Mouse (Mus musculus): ENCODE measurements around the gene Foxo6. TPM values are rescaled to one million over a fixed set of nuclear protein-coding genes. Genes with fewer than 3 reads are reported as not detected.
A peak's percentile ranks its signal among the peaks of the same experiment; 100 is the strongest.

Gene Foxo6
- polyA plus RNA-seq, 1 experiment from 2014 or later: 0.12 TPM

DNA sequence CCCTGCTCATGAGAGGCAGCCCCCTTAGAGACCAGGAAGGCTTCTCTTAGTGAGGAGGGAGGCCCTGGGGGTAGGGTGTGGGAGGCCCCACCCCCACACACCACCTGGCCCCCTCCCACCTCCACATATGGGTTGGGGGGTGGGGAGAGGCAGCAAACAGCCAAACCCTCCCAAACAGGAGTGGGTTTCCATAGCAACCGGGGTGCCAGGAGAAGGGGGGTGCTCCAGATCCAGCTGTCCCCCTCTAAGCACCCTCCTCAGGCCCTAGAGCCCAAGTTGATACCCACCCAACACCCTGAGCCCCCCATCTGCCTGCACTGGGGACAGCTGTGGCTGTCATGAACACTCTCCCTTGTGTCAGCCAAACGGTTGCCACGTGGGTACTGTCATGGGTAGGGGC is 6.1 kb downstream of the Foxo6 start:
- no peaks in the 10 kb centered on the region for H3K9me3 ChIP-seq (ENCODE audit: control insufficient read depth, low read depth, low read length)
- ATAC-seq (ENCODE audit: insufficient number of reproducible peaks, insufficient read depth, low FRiP score, low read depth): no peak
- no peak overlapping the region for H3K9ac ChIP-seq (replicated peaks; ENCODE audit: low read depth, low read length)
- H3K36me3 ChIP-seq (ENCODE audit: control insufficient read depth, insufficient read depth, low read length): no peaks in the 10 kb centered on the region
- no peak overlapping the region for H3K4me2 ChIP-seq (replicated peaks; ENCODE audit: low read depth, low read length)
- H3K4me3 ChIP-seq (ENCODE audit: low read depth, low read length): no peak overlapping the region
- peaks cover 14% of the 10 kb centered on the region for H3K4me1 ChIP-seq (ENCODE audit: control insufficient read depth, insufficient read depth, low read length)
- H3K27ac ChIP-seq (ENCODE audit: low read length): no peak overlapping the region
- peaks cover 7% of the 10 kb centered on the region for H3K27me3 ChIP-seq (ENCODE audit: control insufficient read depth, insufficient read depth, low read length)
- 64% methylated on average over 3 of the region's 3 CpGs for whole genome bisulfite sequencing

GRCm38 (mm10) chr4:120280432-120280831 is 6.7 kb downstream of the Foxo6 start:
- no peak overlapping the region for H3K4me3 ChIP-seq (ENCODE audit: low read depth, low read length)
- H3K9me3 ChIP-seq (ENCODE audit: control insufficient read depth, low read depth, low read length): no peaks in the 10 kb centered on the region
- no peak overlapping the region for H3K4me2 ChIP-seq (replicated peaks; ENCODE audit: low read depth, low read length)
- H3K4me1 ChIP-seq (ENCODE audit: control insufficient read depth, insufficient read depth, low read length): peaks cover 14% of the 10 kb centered on the region
- no peak for ATAC-seq (ENCODE audit: insufficient number of reproducible peaks, insufficient read depth, low FRiP score, low read depth)
- no peaks in the 10 kb centered on the region for H3K36me3 ChIP-seq (ENCODE audit: control insufficient read depth, insufficient read depth, low read length)
- no peak overlapping the region for H3K9ac ChIP-seq (replicated peaks; ENCODE audit: low read depth, low read length)
- peaks cover 2% of the 10 kb centered on the region for H3K27me3 ChIP-seq (ENCODE audit: control insufficient read depth, insufficient read depth, low read length)
- no peak overlapping the region for H3K27ac ChIP-seq (ENCODE audit: low read length)
- WGBS: 79% methylated on average over 12 of the region's 12 CpGs

DNA sequence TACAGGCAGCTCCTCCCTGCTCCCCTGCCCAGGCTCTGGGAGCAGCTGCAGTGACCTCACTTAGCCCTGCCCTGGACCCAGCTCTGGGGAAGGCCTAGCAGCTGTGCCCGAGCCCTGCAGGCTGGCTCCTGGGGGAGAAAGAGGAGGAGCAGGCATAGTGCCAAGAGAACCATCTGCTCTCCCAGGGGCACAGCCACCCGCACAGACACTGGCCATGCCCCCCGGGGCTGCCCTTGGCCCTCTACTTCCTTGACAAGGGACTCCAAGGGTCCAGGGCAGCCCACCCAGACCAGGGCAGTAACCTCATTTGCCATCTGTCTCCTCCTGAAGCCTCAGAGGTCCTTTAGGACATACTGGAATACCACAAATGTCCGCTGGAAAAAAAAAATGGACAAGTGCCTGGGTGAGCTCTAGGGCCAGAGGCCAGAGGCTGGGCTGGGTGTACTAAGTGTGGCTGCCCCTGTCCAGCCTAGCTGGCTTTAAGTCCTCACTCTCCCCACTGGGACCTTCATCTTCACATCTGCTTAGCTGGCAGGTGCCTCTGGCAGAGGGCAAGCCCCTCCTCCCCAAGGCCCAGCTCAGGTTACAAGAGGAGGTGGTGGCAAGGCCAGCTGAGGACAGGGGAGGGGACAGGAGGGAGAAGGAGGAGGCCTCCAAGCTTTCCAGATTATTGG is 9.8 kb downstream of the Foxo6 start:
- H3K4me1 ChIP-seq (ENCODE audit: control insufficient read depth, insufficient read depth, low read length): peaks cover 3% of the 10 kb centered on the region
- peak; percentile 57 for ATAC-seq (ENCODE audit: insufficient number of reproducible peaks, insufficient read depth, low FRiP score, low read depth)
- no peaks in the 10 kb centered on the region for H3K36me3 ChIP-seq (ENCODE audit: control insufficient read depth, insufficient read depth, low read length)
- no peaks in the 10 kb centered on the region for H3K9me3 ChIP-seq (ENCODE audit: control insufficient read depth, low read depth, low read length)
- 45% methylated on average over 4 of the region's 4 CpGs for WGBS
- H3K27me3 ChIP-seq (ENCODE audit: control insufficient read depth, insufficient read depth, low read length): no peaks in the 10 kb centered on the region
- no peak overlapping the region for H3K4me3 ChIP-seq (ENCODE audit: low read depth, low read length)
- H3K9ac ChIP-seq (replicated peaks; ENCODE audit: low read depth, low read length): no peak overlapping the region
- peak overlapping the region; percentile 10; the same call in 1 of the 2 replicates for H3K27ac ChIP-seq (ENCODE audit: low read length)
- H3K4me2 ChIP-seq (replicated peaks; ENCODE audit: low read depth, low read length): no peak overlapping the region

- no peak for ATAC-seq (ENCODE audit: insufficient number of reproducible peaks, insufficient read depth, low FRiP score, low read depth)
- peaks cover 9% of the 10 kb centered on the region; the same call in 1 of the 2 replicates for H3K27me3 ChIP-seq (ENCODE audit: control insufficient read depth, insufficient read depth, low read length)
- no peak overlapping the region for H3K4me3 ChIP-seq (ENCODE audit: low read depth, low read length)
Measured at GRCm38 (mm10) chr4:120275487-120275886, 11.7 kb downstream of the Foxo6 start.

DNA sequence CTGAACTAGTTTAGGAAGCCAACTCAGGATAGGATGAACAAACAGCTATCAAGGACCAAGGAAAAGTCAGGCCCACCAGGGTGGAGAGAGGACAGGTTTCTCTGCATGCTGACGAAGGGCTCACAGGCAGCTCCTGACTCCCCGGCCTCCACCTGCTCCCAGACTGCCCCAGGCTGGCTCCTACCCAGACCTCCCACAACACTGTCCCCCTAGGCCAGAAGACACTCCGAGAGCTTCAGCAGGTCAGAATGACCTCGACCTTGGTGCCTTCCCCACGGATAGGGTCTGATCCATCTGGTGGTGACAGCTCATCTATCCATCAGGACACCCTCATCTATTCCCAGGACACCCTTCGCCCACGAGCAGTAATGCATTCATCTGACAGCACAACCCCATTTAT is 13.6 kb downstream of the Foxo6 start:
- H3K27me3 ChIP-seq (ENCODE audit: control insufficient read depth, insufficient read depth, low read length): peaks cover 28% of the 10 kb centered on the region
- ATAC-seq (ENCODE audit: insufficient number of reproducible peaks, insufficient read depth, low FRiP score, low read depth): no peak
- H3K4me2 ChIP-seq (replicated peaks; ENCODE audit: low read depth, low read length): no peak overlapping the region
- H3K4me3 ChIP-seq (ENCODE audit: low read depth, low read length): no peak overlapping the region
- no peak overlapping the region for H3K9ac ChIP-seq (replicated peaks; ENCODE audit: low read depth, low read length)
- peaks cover 8% of the 10 kb centered on the region; the same call in 1 of the 2 replicates for H3K4me1 ChIP-seq (ENCODE audit: control insufficient read depth, insufficient read depth, low read length)
- no peaks in the 10 kb centered on the region for H3K9me3 ChIP-seq (ENCODE audit: control insufficient read depth, low read depth, low read length)
- no peaks in the 10 kb centered on the region for H3K36me3 ChIP-seq (ENCODE audit: control insufficient read depth, insufficient read depth, low read length)
- 44% methylated on average over 7 of the region's 7 CpGs for WGBS
- H3K27ac ChIP-seq (ENCODE audit: low read length): no peak overlapping the region

More at GRCm38 (mm10) chr4:120275487-120275886, 11.7 kb downstream of the Foxo6 start:
- Histone ChIP-seq H3K27ac (ENCODE audit: low read length) (no peak overlapping the region), H3K4me2 (replicated peaks; ENCODE audit: low read depth, low read length) (no peak overlapping the region), H3K9ac (replicated peaks; ENCODE audit: low read depth, low read length) (no peak overlapping the region), H3K4me1 (ENCODE audit: control insufficient read depth, insufficient read depth, low read length) (no peaks in the 10 kb centered on the region), H3K9me3 (ENCODE audit: control insufficient read depth, low read depth, low read length) (no peaks in the 10 kb centered on the region), H3K36me3 (ENCODE audit: control insufficient read depth, insufficient read depth, low read length) (no peaks in the 10 kb centered on the region)
- 60% methylated on average over 9 of the region's 9 CpGs for WGBS

- 80% methylated on average over 6 of the region's 6 CpGs for WGBS
- no peak for ATAC-seq (ENCODE audit: insufficient number of reproducible peaks, insufficient read depth, low FRiP score, low read depth)
- Histone ChIP-seq H3K4me3 (ENCODE audit: low read depth, low read length) (no peak overlapping the region), H3K9me3 (ENCODE audit: control insufficient read depth, low read depth, low read length) (no peaks in the 10 kb centered on the region), H3K4me2 (replicated peaks; ENCODE audit: low read depth, low read length) (no peak overlapping the region), H3K36me3 (ENCODE audit: control insufficient read depth, insufficient read depth, low read length) (no peaks in the 10 kb centered on the region), H3K4me1 (ENCODE audit: control insufficient read depth, insufficient read depth, low read length) (peaks cover 18% of the 10 kb centered on the region), H3K27ac (ENCODE audit: low read length) (no peak overlapping the region), H3K27me3 (ENCODE audit: control insufficient read depth, insufficient read depth, low read length) (peaks cover 43% of the 10 kb centered on the region), H3K9ac (replicated peaks; ENCODE audit: low read depth, low read length) (no peak overlapping the region)
Measured at GRCm38 (mm10) chr4:120271886-120272580, 15.1 kb downstream of the Foxo6 start.

- H3K27me3 ChIP-seq (ENCODE audit: control insufficient read depth, insufficient read depth, low read length): peaks cover 48% of the 10 kb centered on the region
- no peak overlapping the region for H3K27ac ChIP-seq (ENCODE audit: low read length)
- no peak overlapping the region for H3K9ac ChIP-seq (replicated peaks; ENCODE audit: low read depth, low read length)
- no peaks in the 10 kb centered on the region for H3K36me3 ChIP-seq (ENCODE audit: control insufficient read depth, insufficient read depth, low read length)
- H3K4me2 ChIP-seq (replicated peaks; ENCODE audit: low read depth, low read length): no peak overlapping the region
- no peak for ATAC-seq (ENCODE audit: insufficient number of reproducible peaks, insufficient read depth, low FRiP score, low read depth)
- no peak overlapping the region for H3K4me3 ChIP-seq (ENCODE audit: low read depth, low read length)
- 66% methylated on average over 8 of the region's 8 CpGs for WGBS
- H3K4me1 ChIP-seq (ENCODE audit: control insufficient read depth, insufficient read depth, low read length): peaks cover 19% of the 10 kb centered on the region
- H3K9me3 ChIP-seq (ENCODE audit: control insufficient read depth, low read depth, low read length): no peaks in the 10 kb centered on the region
Measured at GRCm38 (mm10) chr4:120271208-120271607, 15.9 kb downstream of the Foxo6 start.

- Histone ChIP-seq H3K9me3 (ENCODE audit: control insufficient read depth, low read depth, low read length) (no peaks in the 10 kb centered on the region), H3K4me2 (replicated peaks; ENCODE audit: low read depth, low read length) (no peak overlapping the region), H3K27me3 (ENCODE audit: control insufficient read depth, insufficient read depth, low read length) (peaks cover 48% of the 10 kb centered on the region), H3K4me3 (ENCODE audit: low read depth, low read length) (no peak overlapping the region), H3K4me1 (ENCODE audit: control insufficient read depth, insufficient read depth, low read length) (peaks cover 19% of the 10 kb centered on the region), H3K36me3 (ENCODE audit: control insufficient read depth, insufficient read depth, low read length) (no peaks in the 10 kb centered on the region), H3K27ac (ENCODE audit: low read length) (no peak overlapping the region), H3K9ac (replicated peaks; ENCODE audit: low read depth, low read length) (no peak overlapping the region)
- ATAC-seq (ENCODE audit: insufficient number of reproducible peaks, insufficient read depth, low FRiP score, low read depth): no peak
- 25% methylated on average over 4 of the region's 4 CpGs for WGBS
Measured at GRCm38 (mm10) chr4:120270937-120271199, 16.3 kb downstream of the Foxo6 start.
